Mouse (Mus musculus) hindbrain, embryonic 15.5 days (tissue): Measurements from ENCODE around the gene Htra3. TPM values are rescaled to one million over a fixed set of nuclear protein-coding genes. Genes with fewer than 3 reads are reported as not detected.
A peak's percentile ranks its signal among the peaks of the same experiment; 100 is the strongest.

Experiments
- ATAC-seq: fragments of 200-750 bp; cut with Nextera tagmentation; 2 replicates; pipeline ENCODE4 v1.8.0; 2017; ENCODE audit warnings: low read depth, moderate number of reproducible peaks, moderate TSS enrichment; ENCODE audit not compliant: low FRiP score
- H3K27ac ChIP-seq: fragments of 300-500 bp; sonication (generic); replicated peaks from 2 replicates; pipeline ENCODE4 v1.5.1; 2015; ENCODE audit warnings: mild to moderate bottlenecking, inconsistent platforms
- H3K27me3 ChIP-seq: fragments of 300-500 bp; sonication (generic); 2 replicates; pipeline ENCODE4 v1.6.1; 2015; ENCODE audit warnings: control low read depth, inconsistent platforms
- H3K36me3 ChIP-seq: fragments of 300-500 bp; sonication (generic); 2 replicates; pipeline ENCODE4 v1.6.1; 2015; ENCODE audit warnings: control low read depth, inconsistent platforms
- H3K4me1 ChIP-seq: fragments of 300-500 bp; sonication (generic); replicated peaks from 2 replicates; pipeline ENCODE4 v1.6.1; 2015; ENCODE audit warnings: control low read depth, inconsistent platforms
- H3K4me2 ChIP-seq: fragments of 300-500 bp; sonication (generic); 2 replicates; pipeline ENCODE4 v1.6.1; 2015; ENCODE audit warnings: moderate library complexity, mild to moderate bottlenecking, inconsistent platforms
- H3K4me3 ChIP-seq: fragments of 300-500 bp; sonication (generic); 2 replicates; pipeline ENCODE4 v1.5.1; 2015; ENCODE audit warnings: mild to moderate bottlenecking, inconsistent platforms
- H3K9ac ChIP-seq: fragments of 300-500 bp; sonication (generic); 2 replicates; pipeline ENCODE4 v1.6.1; 2015; ENCODE audit warnings: inconsistent platforms
- H3K9me3 ChIP-seq: fragments of 300-500 bp; sonication (generic); 2 replicates; pipeline ENCODE4 v1.6.1; 2016; ENCODE audit warnings: control low read depth, inconsistent platforms
- WGBS: fragments of 180-500 bp; shearing (Covaris S2); methylation state at CpG from one replicate; pipeline ENCODE4 v1.1.7; 2015; 5-methylcytosine and 5-hydroxymethylcytosine counted together
- polyA plus RNA-seq: library from polyadenylated mRNA; unstranded; fragments of >200 nt; fragmentation: Nextera tagmentation; extraction: Ambion mirVana; gene quantifications from 2 replicates; pipeline ENCODE4 v1.2.1, GENCODE M21; 2015

Htra3 gene
- polyA plus RNA-seq, 1 experiment from 2014 or later, result 19.3 TPM

GRCm38 (mm10) chr5:35690485-35691165 is 11.0 kb upstream of the Htra3 start:
- Histone ChIP-seq H3K4me2 (no peak overlapping the region), H3K4me3 (no peak overlapping the region), H3K9me3 (no peaks in the 10 kb centered on the region), H3K27me3 (no peaks in the 10 kb centered on the region), H3K36me3 (no peaks in the 10 kb centered on the region), H3K9ac (no peak overlapping the region), H3K27ac (no peak overlapping the region), H3K4me1 (no peaks in the 10 kb centered on the region; the same call in 1 of the 2 replicates)
- no peak for ATAC-seq
- 76% methylated on average over 8 of the region's 8 CpGs for WGBS

- no peaks in the 10 kb centered on the region; the same call in 1 of the 2 replicates for H3K4me1 ChIP-seq
- H3K36me3 ChIP-seq, result no peaks in the 10 kb centered on the region
- no peak for ATAC-seq
- no peak overlapping the region for H3K4me2 ChIP-seq
- no peaks in the 10 kb centered on the region for H3K27me3 ChIP-seq
- no peak overlapping the region for H3K4me3 ChIP-seq
- no peaks in the 10 kb centered on the region for H3K9me3 ChIP-seq
- no peak overlapping the region for H3K9ac ChIP-seq
- H3K27ac ChIP-seq, result no peak overlapping the region
Measured at GRCm38 (mm10) chr5:35689374-35689773, 9.8 kb upstream of the Htra3 start.

- ATAC-seq, result no peak
- Histone ChIP-seq H3K27ac (no peak overlapping the region), H3K4me1 (no peaks in the 10 kb centered on the region; the same call in 1 of the 2 replicates), H3K9ac (no peak overlapping the region), H3K27me3 (no peaks in the 10 kb centered on the region), H3K36me3 (no peaks in the 10 kb centered on the region), H3K4me2 (no peak overlapping the region), H3K9me3 (no peaks in the 10 kb centered on the region), H3K4me3 (no peak overlapping the region)
- WGBS, result 85% methylated on average over 2 of the region's 2 CpGs
Measured at GRCm38 (mm10) chr5:35688851-35689250, 9.3 kb upstream of the Htra3 start.

- Histone ChIP-seq H3K27me3 (no peaks in the 10 kb centered on the region), H3K4me3 (no peak overlapping the region), H3K9me3 (no peaks in the 10 kb centered on the region), H3K27ac (no peak overlapping the region), H3K36me3 (no peaks in the 10 kb centered on the region), H3K4me1 (no peaks in the 10 kb centered on the region; the same call in 1 of the 2 replicates), H3K4me2 (no peak overlapping the region), H3K9ac (no peak overlapping the region)
- 0 out of 2 replicates have a peak, but pooled peaks have one; percentile 38 for ATAC-seq
- WGBS, result 67% methylated on average over 5 of the region's 5 CpGs
Measured at GRCm38 (mm10) chr5:35687098-35687497, 7.5 kb upstream of the Htra3 start.

GRCm38 (mm10) chr5:35686336-35686735 is 6.8 kb upstream of the Htra3 start:
- ATAC-seq, result no peak
- no peak overlapping the region for H3K4me3 ChIP-seq
- 70% methylated on average over 4 of the region's 4 CpGs for WGBS
- no peak overlapping the region for H3K4me2 ChIP-seq
- no peaks in the 10 kb centered on the region for H3K9me3 ChIP-seq
- no peaks in the 10 kb centered on the region for H3K36me3 ChIP-seq
- H3K27ac ChIP-seq, result no peak overlapping the region
- H3K4me1 ChIP-seq, result no peaks in the 10 kb centered on the region; the same call in 1 of the 2 replicates
- H3K9ac ChIP-seq, result no peak overlapping the region
- H3K27me3 ChIP-seq, result no peaks in the 10 kb centered on the region

- no peak overlapping the region for H3K9ac ChIP-seq
- 74% methylated on average over 3 of the region's 3 CpGs for WGBS
- no peak overlapping the region for H3K4me2 ChIP-seq
- no peaks in the 10 kb centered on the region for H3K36me3 ChIP-seq
- H3K27me3 ChIP-seq, result peaks cover 7% of the 10 kb centered on the region
- H3K4me1 ChIP-seq, result no peaks in the 10 kb centered on the region; the same call in 1 of the 2 replicates
- H3K9me3 ChIP-seq, result no peaks in the 10 kb centered on the region
- H3K4me3 ChIP-seq, result no peak overlapping the region
- no peak for ATAC-seq
- no peak overlapping the region for H3K27ac ChIP-seq
Measured at GRCm38 (mm10) chr5:35685079-35685478, 5.5 kb upstream of the Htra3 start.

GRCm38 (mm10) chr5:35680958-35681357 is 1.4 kb upstream of the Htra3 start:
- Histone ChIP-seq H3K36me3 (no peaks in the 10 kb centered on the region), H3K27me3 (peaks cover 38% of the 10 kb centered on the region), H3K4me1 (peaks cover 8% of the 10 kb centered on the region), H3K9ac (no peak overlapping the region), H3K4me3 (no peak overlapping the region), H3K27ac (no peak overlapping the region), H3K4me2 (no peak overlapping the region), H3K9me3 (no peaks in the 10 kb centered on the region)
- 81% methylated on average over 2 of the region's 2 CpGs for WGBS
- ATAC-seq, result 0 out of 2 replicates have a peak, but pooled peaks have one; percentile 38

GRCm38 (mm10) chr5:35676964-35677363 is 2.6 kb downstream of the Htra3 start:
- H3K9me3 ChIP-seq, result no peaks in the 10 kb centered on the region
- no peak overlapping the region for H3K27ac ChIP-seq
- H3K4me2 ChIP-seq, result no peak overlapping the region
- H3K4me1 ChIP-seq, result peaks cover 27% of the 10 kb centered on the region
- H3K27me3 ChIP-seq, result peaks cover 38% of the 10 kb centered on the region
- WGBS, result 81% methylated on average over 7 of the region's 7 CpGs
- ATAC-seq, result no peak
- H3K9ac ChIP-seq, result no peak overlapping the region
- no peak overlapping the region for H3K4me3 ChIP-seq
- no peaks in the 10 kb centered on the region for H3K36me3 ChIP-seq

GRCm38 (mm10) chr5:35674081-35674555 is 5.5 kb downstream of the Htra3 start:
- H3K4me2 ChIP-seq, result no peak overlapping the region
- ATAC-seq, result no peak
- no peak overlapping the region for H3K4me3 ChIP-seq
- 63% methylated on average over 4 of the region's 4 CpGs for WGBS
- H3K27ac ChIP-seq, result peak overlapping the region; percentile 34; the same call in 1 of the 2 replicates
- H3K36me3 ChIP-seq, result no peaks in the 10 kb centered on the region
- H3K9me3 ChIP-seq, result no peaks in the 10 kb centered on the region
- H3K27me3 ChIP-seq, result peaks cover 21% of the 10 kb centered on the region
- H3K4me1 ChIP-seq, result peaks cover 44% of the 10 kb centered on the region
- H3K9ac ChIP-seq, result no peak overlapping the region

GRCm38 (mm10) chr5:35673086-35673485 is 6.5 kb downstream of the Htra3 start:
- H3K36me3 ChIP-seq, result no peaks in the 10 kb centered on the region
- H3K4me2 ChIP-seq, result no peak overlapping the region
- peaks cover 43% of the 10 kb centered on the region for H3K4me1 ChIP-seq
- no peak for ATAC-seq
- no peak overlapping the region for H3K4me3 ChIP-seq
- no peak overlapping the region for H3K9ac ChIP-seq
- H3K9me3 ChIP-seq, result no peaks in the 10 kb centered on the region
- H3K27me3 ChIP-seq, result peaks cover 11% of the 10 kb centered on the region
- peak overlapping the region; percentile 47; the same call in 1 of the 2 replicates for H3K27ac ChIP-seq
- WGBS, result 70% methylated on average over 7 of the region's 7 CpGs

GRCm38 (mm10) chr5:35672581-35672980 is 7.0 kb downstream of the Htra3 start:
- H3K4me3 ChIP-seq, result no peak overlapping the region
- no peaks in the 10 kb centered on the region for H3K9me3 ChIP-seq
- H3K9ac ChIP-seq, result no peak overlapping the region
- H3K4me2 ChIP-seq, result no peak overlapping the region
- peak overlapping the region; percentile 47; the same call in 1 of the 2 replicates for H3K27ac ChIP-seq
- no peaks in the 10 kb centered on the region for H3K36me3 ChIP-seq
- peaks cover 43% of the 10 kb centered on the region for H3K4me1 ChIP-seq
- H3K27me3 ChIP-seq, result peaks cover 6% of the 10 kb centered on the region
- ATAC-seq, result no peak
- 52% methylated on average over 1 of the region's 1 CpGs for WGBS

- ATAC-seq, result peak; percentile 77
Measured at GRCm38 (mm10) chr5:35671474-35671891, 8.1 kb downstream of the Htra3 start.

More at GRCm38 (mm10) chr5:35671474-35671891, 8.1 kb downstream of the Htra3 start:
- no peaks in the 10 kb centered on the region for H3K27me3 ChIP-seq
- H3K4me3 ChIP-seq, result no peak overlapping the region
- 62% methylated on average over 9 of the region's 9 CpGs for WGBS
- peak overlapping the region; percentile 52 for H3K27ac ChIP-seq
- no peak overlapping the region for H3K9ac ChIP-seq
- H3K9me3 ChIP-seq, result no peaks in the 10 kb centered on the region
- H3K4me1 ChIP-seq, result peaks cover 43% of the 10 kb centered on the region
- no peak overlapping the region for H3K4me2 ChIP-seq
- H3K36me3 ChIP-seq, result no peaks in the 10 kb centered on the region
